Mouse (Mus musculus) erythroid progenitor cell, adult 5-6 weeks (primary cell): ENCODE measurements around the gene Akap13. TPM values are rescaled to one million over a fixed set of nuclear protein-coding genes. Genes with fewer than 3 reads are reported as not detected.
A peak's percentile ranks its signal among the peaks of the same experiment; 100 is the strongest.

Experiments used
- ATAC-seq: replicated peaks from 2 replicates; pipeline ENCODE4 v1.8.0; 2016; ENCODE audit warnings: moderate number of reproducible peaks, mild to moderate bottlenecking, moderate TSS enrichment, inconsistent platforms; ENCODE audit not compliant: poor library complexity, low FRiP score, severe bottlenecking
- total RNA-seq, 2 experiments: library from RNA; stranded (forward) in 1 of 2; stranded (reverse) in 1 of 2; fragments of 150-400 nt in 1 of 2; fragments of 186-747, 209-891 nt in 1 of 2; gene quantifications; 2 replicates each; pipeline versions ENCODE4 v1.2.3 to v1.2.4; 2015 to 2017; ENCODE audit warnings: low replicate concordance in 2 of 2

Gene Akap13
- total RNA-seq, 2 experiments from 2014 or later, result 195 to 563 TPM

- no peak for ATAC-seq
Observed at GRCm38 (mm10) chr7:75645156-75645933, 190.0 kb downstream of the Akap13 start.

- ATAC-seq, result no peak
Observed at GRCm38 (mm10) chr7:75648051-75648450, 192.7 kb downstream of the Akap13 start.

- ATAC-seq, result no peak
Observed at GRCm38 (mm10) chr7:75648961-75649360, 193.6 kb downstream of the Akap13 start.

GRCm38 (mm10) chr7:75649966-75650365 is 194.6 kb downstream of the Akap13 start:
- ATAC-seq, result no peak

GRCm38 (mm10) chr7:75653684-75654317 is 198.5 kb downstream of the Akap13 start:
- no peak for ATAC-seq

- peak; percentile 64 for ATAC-seq
Observed at GRCm38 (mm10) chr7:75655180-75656074, 200.1 kb downstream of the Akap13 start.

GRCm38 (mm10) chr7:75656297-75656852 is 201.0 kb downstream of the Akap13 start:
- ATAC-seq, result peak; percentile 77

- ATAC-seq, result no peak
Observed at GRCm38 (mm10) chr7:75656896-75657295, 201.6 kb downstream of the Akap13 start.

GRCm38 (mm10) chr7:75664455-75664854 is 209.1 kb downstream of the Akap13 start:
- ATAC-seq, result no peak

GRCm38 (mm10) chr7:75666982-75667381 is 211.6 kb downstream of the Akap13 start:
- ATAC-seq, result no peak

GRCm38 (mm10) chr7:75667531-75667930 is 212.2 kb downstream of the Akap13 start:
- no peak for ATAC-seq

GRCm38 (mm10) chr7:75668396-75668795 is 213.1 kb downstream of the Akap13 start:
- no peak for ATAC-seq

- no peak for ATAC-seq
Observed at GRCm38 (mm10) chr7:75669416-75669815, 214.1 kb downstream of the Akap13 start.

- ATAC-seq, result no peak
Observed at GRCm38 (mm10) chr7:75679631-75680030, 224.3 kb downstream of the Akap13 start.

GRCm38 (mm10) chr7:75682901-75683300 is 227.6 kb downstream of the Akap13 start:
- no peak for ATAC-seq

- ATAC-seq, result no peak
Observed at GRCm38 (mm10) chr7:75683410-75683809, 228.1 kb downstream of the Akap13 start.

GRCm38 (mm10) chr7:75684976-75685375 is 229.6 kb downstream of the Akap13 start:
- no peak for ATAC-seq

- no peak for ATAC-seq
Observed at GRCm38 (mm10) chr7:75686046-75686826, 230.9 kb downstream of the Akap13 start.

GRCm38 (mm10) chr7:75686827-75687164 is 231.5 kb downstream of the Akap13 start:
- no peak for ATAC-seq
